Mouse (Mus musculus): Measurements from ENCODE around the gene Slc38a6. TPM values are rescaled to one million over a fixed set of nuclear protein-coding genes. Genes with fewer than 3 reads are reported as not detected.

Gene Slc38a6
- polyA plus RNA-seq (2012; rRNA removed), result 28.9 and 30.1 TPM in 2 replicates

GRCm38 (mm10) chr12:73286287-73287092, at the start of gene Slc38a6, which contains the start of gene Trmt5:
TSS of gene Slc38a6 (plus strand) at chr12:73286779.
TSS of gene Trmt5 (minus strand) at chr12:73286710.

Other genes starting within 250 kb of the Slc38a6 start
- gene Six1, start 232.9 kb upstream of the Slc38a6 start, polyA plus RNA-seq (2012; rRNA removed), result 0.39 and 2.1 TPM in 2 replicates
- gene Six4, start 173.3 kb upstream of the Slc38a6 start, polyA plus RNA-seq (2012; rRNA removed), result 0.19 and 0.43 TPM in 2 replicates
- gene Mnat1, start 163.1 kb upstream of the Slc38a6 start, polyA plus RNA-seq (2012; rRNA removed), result 14.4 and 17.4 TPM in 2 replicates
- 12.2 and 13.1 TPM in 2 replicates for gene Trmt5, start 69 bp upstream of the Slc38a6 start, polyA plus RNA-seq (2012; rRNA removed)

All from central nervous system, embryonic 18 days (tissue).